Mouse (Mus musculus): ENCODE measurements around the gene Klk4. TPM values are rescaled to one million over a fixed set of nuclear protein-coding genes. Genes with fewer than 3 reads are reported as not detected.

The Klk4 gene
- polyA plus RNA-seq, 3 experiments from 2014 or later, result not detected

GRCm38 (mm10) chr7:43920582-43920981, 39.6 kb downstream of the Klk4 start:
- no peak for ATAC-seq

- ATAC-seq, result no peak
Measured at GRCm38 (mm10) chr7:43921087-43921486, 40.1 kb downstream of the Klk4 start.

GRCm38 (mm10) chr7:43921941-43922340, 41.0 kb downstream of the Klk4 start:
- ATAC-seq, result no peak

- no peak for ATAC-seq
Measured at GRCm38 (mm10) chr7:43925985-43926384, 45.0 kb downstream of the Klk4 start.

GRCm38 (mm10) chr7:43928521-43928920, 47.6 kb downstream of the Klk4 start:
- no peak for ATAC-seq

- no peak for ATAC-seq
Measured at GRCm38 (mm10) chr7:43932337-43932736, 51.4 kb downstream of the Klk4 start.

GRCm38 (mm10) chr7:43933440-43933839, 52.5 kb downstream of the Klk4 start, which contains the start of gene Klk15:
TSS of gene Klk15 (plus strand) at chr7:43933740.
- no peak for ATAC-seq

- ATAC-seq, result no peak
Measured at GRCm38 (mm10) chr7:43934747-43935146, 53.8 kb downstream of the Klk4 start.

Other genes starting within 250 kb of the Klk4 start
- gene Ceacam18, start 246.5 kb upstream of the Klk4 start, polyA plus RNA-seq (2017; shearing (Covaris generic)), result not detected
- gene Siglece, start 221.0 kb upstream of the Klk4 start, polyA plus RNA-seq (2017; shearing (Covaris generic)), result under 1 TPM; 0.45 to 0.78 (median 0.51) TPM
- gene Ctu1, start 209.1 kb upstream of the Klk4 start, polyA plus RNA-seq (2017; shearing (Covaris generic)), result 1 to 10 TPM; 1.1 to 2.0 (median 1.3) TPM
- not detected for gene Klk14, start 190.7 kb upstream of the Klk4 start, polyA plus RNA-seq (2017; shearing (Covaris generic))
- under 1 TPM in 1 of 3 experiments, not detected in 2; 0.38 TPM for gene Klk13, start 168.6 kb upstream of the Klk4 start, polyA plus RNA-seq (2017; shearing (Covaris generic))
- gene Klk12, start 112.3 kb upstream of the Klk4 start, polyA plus RNA-seq (2017; shearing (Covaris generic)), result not detected
- under 1 TPM in 1 of 3 experiments, not detected in 2; 0.46 TPM for gene Klk11, start 106.6 kb upstream of the Klk4 start, polyA plus RNA-seq (2017; shearing (Covaris generic))
- gene Klk10, start 100.1 kb upstream of the Klk4 start, polyA plus RNA-seq (2017; shearing (Covaris generic)), result under 1 TPM in 1 of 3 experiments, not detected in 2; 0.73 TPM
- not detected for gene Klk9, start 89.3 kb upstream of the Klk4 start, polyA plus RNA-seq (2017; shearing (Covaris generic))
- gene Klk8, start 83.6 kb upstream of the Klk4 start, polyA plus RNA-seq (2017; shearing (Covaris generic)), result 100 to 1,000 TPM; 127 to 173 (median 148) TPM
- gene Klk7, start 69.9 kb upstream of the Klk4 start, polyA plus RNA-seq (2017; shearing (Covaris generic)), result under 1 TPM in 1 of 3 experiments, not detected in 2; 0.17 TPM
- under 1 TPM in 1 of 3 experiments, not detected in 2; 0.52 TPM for gene Klk6, start 56.7 kb upstream of the Klk4 start, polyA plus RNA-seq (2017; shearing (Covaris generic))
- not detected for gene Klk5, start 39.2 kb upstream of the Klk4 start, polyA plus RNA-seq (2017; shearing (Covaris generic))
- gene Klk15, start 52.6 kb downstream of the Klk4 start, polyA plus RNA-seq (2017; shearing (Covaris generic)), result not detected
- gene Klk1b8, start 69.5 kb downstream of the Klk4 start, polyA plus RNA-seq (2017; shearing (Covaris generic)), result not detected
- not detected for gene Klk1b1, start 85.6 kb downstream of the Klk4 start, polyA plus RNA-seq (2017; shearing (Covaris generic))
- 1 to 10 TPM in 2 of 3 experiments, not detected in 1; 1.5 to 2.8 TPM for gene Klk1b9, start 94.9 kb downstream of the Klk4 start, polyA plus RNA-seq (2017; shearing (Covaris generic))
- not detected for gene Klk1b11, start 114.7 kb downstream of the Klk4 start, polyA plus RNA-seq (2017; shearing (Covaris generic))
- not detected for gene Klk1b26, start 131.0 kb downstream of the Klk4 start, polyA plus RNA-seq (2017; shearing (Covaris generic))
- 1 to 10 TPM; 3.3 to 6.3 (median 4.1) TPM for gene Klk1b27, start 171.1 kb downstream of the Klk4 start, polyA plus RNA-seq (2017; shearing (Covaris generic))
- not detected for gene Klk1b21, start 221.2 kb downstream of the Klk4 start, polyA plus RNA-seq (2017; shearing (Covaris generic))
- not detected for gene Klk1b22, start 231.5 kb downstream of the Klk4 start, polyA plus RNA-seq (2017; shearing (Covaris generic))

All from inflammation-experienced regulatory T-cells, adult 6 months (primary cell).